Mouse (Mus musculus): Measurements from ENCODE around the gene Pbrm1. TPM values are rescaled to one million over a fixed set of nuclear protein-coding genes. Genes with fewer than 3 reads are reported as not detected.
A peak's percentile ranks its signal among the peaks of the same experiment; 100 is the strongest.

Gene Pbrm1
- 10 to 100 TPM; 38.3 to 45.6 (median 39.8) TPM for total RNA-seq (2022)

- DNase-seq (ENCODE audit: low spot score in 2 of 2), result peak; percentile 95 to 97
Measured at GRCm38 (mm10) chr14:31018860-31019291, at the start of gene Pbrm1, which contains the start of gene Gnl3. Gene Pbrm1 (plus strand): TSS chr14:31019138. Gene Gnl3 (minus strand): TSS chr14:31019152.

- DNase-seq (ENCODE audit: low spot score in 2 of 2), result no peak
Measured at GRCm38 (mm10) chr14:30974204-30974603, 44.7 kb upstream of the Pbrm1 start.

DNA sequence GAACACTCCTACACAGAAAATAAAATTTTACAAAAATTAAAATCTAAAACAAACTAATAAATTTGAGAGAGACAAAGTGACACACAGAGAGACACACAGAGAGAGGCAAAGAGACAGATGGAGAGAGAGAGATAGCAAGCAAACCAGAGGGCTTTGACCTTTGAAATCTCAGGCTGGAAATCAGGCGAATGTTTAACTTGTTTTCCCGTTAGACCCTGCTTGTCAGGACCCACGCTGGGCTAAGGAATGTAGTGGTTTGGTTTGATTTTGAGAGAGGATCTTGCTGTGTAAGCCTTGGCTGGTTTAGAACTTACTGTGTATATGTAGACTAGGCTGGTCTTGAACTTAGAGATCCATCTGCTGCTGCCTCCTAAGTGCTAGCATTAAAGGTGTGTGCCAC, 42.7 kb upstream of the Pbrm1 start:
- no peak for DNase-seq (ENCODE audit: low spot score in 2 of 2)

- DNase-seq (ENCODE audit: low spot score in 2 of 2), result no peak
Measured at GRCm38 (mm10) chr14:30996417-30996816, 22.5 kb upstream of the Pbrm1 start.

DNA sequence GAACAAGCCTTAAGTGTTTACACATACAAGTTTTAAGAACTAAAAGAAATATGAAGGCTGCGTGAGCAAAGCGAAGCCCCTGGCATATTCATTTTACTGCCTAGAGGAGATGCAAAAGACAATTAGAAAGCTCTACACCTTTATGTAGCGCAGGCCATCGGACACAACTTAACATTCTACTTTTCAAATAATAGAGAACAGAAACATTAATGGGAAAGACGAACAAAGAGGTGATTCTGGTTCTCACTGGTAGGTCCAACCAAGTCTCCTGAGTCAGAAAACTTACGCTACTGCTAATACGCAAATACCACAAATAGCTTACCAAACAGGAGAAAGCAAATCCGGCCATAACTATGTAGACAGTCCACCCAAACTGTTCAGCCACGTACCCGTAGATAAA, 18.6 kb upstream of the Pbrm1 start:
- DNase-seq (ENCODE audit: low spot score in 2 of 2), result no peak

- DNase-seq (ENCODE audit: low spot score in 2 of 2), result no peak
Measured at GRCm38 (mm10) chr14:31000816-31001306, 18.1 kb upstream of the Pbrm1 start.

DNA sequence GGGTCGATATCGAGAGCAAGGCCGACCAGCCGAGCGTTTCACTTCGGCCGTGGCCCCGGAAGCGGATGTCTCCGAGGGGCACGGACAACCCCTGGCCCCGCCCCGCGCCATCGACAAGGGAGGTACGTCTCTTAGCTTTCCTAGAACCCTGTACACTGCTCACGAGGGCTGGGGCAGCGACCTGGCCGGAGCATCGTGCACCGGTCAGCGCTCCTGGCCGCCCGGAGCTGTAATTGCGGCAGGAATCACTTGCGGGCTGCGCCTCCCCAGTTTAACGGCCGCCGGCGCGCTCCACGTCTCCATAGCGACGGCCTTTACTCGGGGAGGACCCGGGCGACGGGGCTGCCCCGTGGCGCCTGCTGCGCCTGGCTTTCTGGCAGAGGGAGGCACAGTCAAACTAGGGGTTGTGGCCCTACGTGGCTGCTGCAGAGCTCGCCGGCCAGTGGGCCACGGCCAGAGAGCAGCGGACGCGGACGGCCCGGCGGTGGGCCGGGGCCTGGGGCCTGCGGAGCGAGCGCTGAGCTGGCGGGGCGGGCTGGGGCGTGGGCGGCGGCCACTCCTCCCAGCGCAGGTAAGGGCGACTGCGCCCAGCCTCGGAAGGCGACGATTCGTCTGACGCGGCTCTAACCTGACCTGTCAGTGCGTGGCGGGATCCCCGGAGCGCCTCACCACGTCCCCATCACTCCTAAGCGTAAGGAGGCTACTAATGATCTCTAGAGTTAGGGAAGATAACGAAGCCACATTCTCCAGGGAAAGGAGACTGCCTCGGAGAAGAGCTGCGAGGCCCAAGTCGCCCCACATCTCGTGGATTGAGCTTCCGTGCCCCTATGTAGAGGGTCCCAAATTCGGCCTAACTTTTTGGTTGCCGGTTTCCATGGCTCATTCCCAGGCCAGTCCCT, 17.4 kb upstream of the Pbrm1 start, which contains the start of the genes Glt8d1 and Spcs1:
Gene Glt8d1 (plus strand): TSS at position 94 of the 899 bp plus-strand sequence.
Gene Spcs1 (minus strand): TSS at position 366 of the 899 bp plus-strand sequence.
- peak; percentile 70 to 74 for DNase-seq (ENCODE audit: low spot score in 2 of 2)

DNA sequence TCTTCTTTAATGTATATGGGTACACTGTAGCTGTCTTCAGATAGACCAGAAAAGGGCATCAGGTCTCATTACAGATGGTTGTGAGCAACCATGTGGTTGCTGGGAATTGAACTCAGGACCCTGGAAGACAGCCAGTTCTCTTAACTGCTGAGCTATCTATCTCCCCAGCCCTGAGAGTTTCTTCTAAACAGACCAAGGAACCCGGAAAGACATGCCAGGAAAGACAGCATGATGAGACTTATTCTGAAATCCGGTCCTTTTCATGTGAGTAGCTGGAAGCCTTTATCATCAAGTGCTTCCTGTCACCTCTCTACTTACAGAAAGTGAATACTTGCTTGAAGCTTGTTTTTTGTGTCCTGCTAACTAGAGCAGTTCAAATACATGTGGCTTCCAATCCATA, 14.4 kb upstream of the Pbrm1 start:
- no peak for DNase-seq (ENCODE audit: low spot score in 2 of 2)

DNA sequence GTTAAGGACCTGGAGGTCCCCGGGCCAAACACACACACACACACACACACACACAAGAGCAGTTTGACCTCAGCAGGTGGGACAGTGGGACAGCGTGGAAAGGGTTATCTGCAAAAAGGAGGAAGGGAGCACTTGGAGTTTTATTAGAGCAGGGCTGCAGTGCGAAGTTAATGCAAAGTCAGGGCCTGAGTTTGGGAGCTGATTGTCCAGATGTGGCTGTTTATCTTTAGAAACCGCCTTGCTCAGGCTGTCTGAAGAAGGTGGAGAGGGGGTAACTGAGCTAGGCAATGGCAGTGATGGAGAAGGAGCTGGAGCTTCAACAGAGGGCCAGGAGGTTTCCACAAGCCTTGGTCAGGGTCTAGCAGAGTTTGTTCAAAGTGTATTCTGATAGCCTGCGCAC, 12.2 kb upstream of the Pbrm1 start:
- no peak for DNase-seq (ENCODE audit: low spot score in 2 of 2)

DNA sequence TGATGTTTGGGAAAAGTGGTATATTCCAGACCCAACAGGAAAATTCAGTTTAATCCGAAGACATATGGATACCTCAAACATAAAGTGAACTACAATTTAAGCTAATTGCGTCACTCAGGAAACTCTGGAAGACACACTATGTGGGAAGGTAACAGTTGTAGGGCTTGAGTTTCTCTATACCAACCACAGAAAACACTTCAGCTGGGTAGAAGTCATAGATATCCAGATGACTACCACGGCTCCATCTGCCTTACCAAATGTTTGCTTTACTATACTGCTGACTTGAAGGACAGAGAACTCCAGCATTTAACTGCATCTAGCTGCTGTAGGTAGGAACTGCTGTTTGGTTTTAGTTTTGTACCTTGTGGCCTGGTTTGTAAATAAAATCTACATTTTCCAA, 7.3 kb upstream of the Pbrm1 start:
- DNase-seq (ENCODE audit: low spot score in 2 of 2), result no peak

DNA sequence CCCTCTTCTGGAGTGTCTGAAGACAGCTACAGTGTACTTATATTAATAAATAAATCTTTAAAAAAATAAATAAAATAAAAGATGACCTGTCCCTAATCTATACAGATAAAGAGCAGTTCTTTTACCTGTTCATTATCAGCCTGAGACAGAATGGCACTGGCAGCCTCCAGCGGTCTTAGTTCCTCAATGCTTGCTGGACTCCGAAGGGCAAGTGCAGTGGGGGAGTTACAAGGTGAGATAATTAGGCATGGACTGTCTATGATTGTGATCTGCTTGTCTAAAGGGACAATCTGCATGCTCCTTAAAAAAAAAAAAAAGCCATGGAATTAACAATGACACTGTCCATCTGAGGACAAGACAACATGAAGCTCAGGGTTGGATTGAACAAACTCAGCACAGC, 5.0 kb upstream of the Pbrm1 start:
- no peak for DNase-seq (ENCODE audit: low spot score in 2 of 2)

GRCm38 (mm10) chr14:31016063-31016462, 2.9 kb upstream of the Pbrm1 start:
- no peak for DNase-seq (ENCODE audit: low spot score in 2 of 2)

- DNase-seq (ENCODE audit: low spot score in 2 of 2), result no peak
Measured at GRCm38 (mm10) chr14:31017854-31018253, 1.1 kb upstream of the Pbrm1 start.

DNA sequence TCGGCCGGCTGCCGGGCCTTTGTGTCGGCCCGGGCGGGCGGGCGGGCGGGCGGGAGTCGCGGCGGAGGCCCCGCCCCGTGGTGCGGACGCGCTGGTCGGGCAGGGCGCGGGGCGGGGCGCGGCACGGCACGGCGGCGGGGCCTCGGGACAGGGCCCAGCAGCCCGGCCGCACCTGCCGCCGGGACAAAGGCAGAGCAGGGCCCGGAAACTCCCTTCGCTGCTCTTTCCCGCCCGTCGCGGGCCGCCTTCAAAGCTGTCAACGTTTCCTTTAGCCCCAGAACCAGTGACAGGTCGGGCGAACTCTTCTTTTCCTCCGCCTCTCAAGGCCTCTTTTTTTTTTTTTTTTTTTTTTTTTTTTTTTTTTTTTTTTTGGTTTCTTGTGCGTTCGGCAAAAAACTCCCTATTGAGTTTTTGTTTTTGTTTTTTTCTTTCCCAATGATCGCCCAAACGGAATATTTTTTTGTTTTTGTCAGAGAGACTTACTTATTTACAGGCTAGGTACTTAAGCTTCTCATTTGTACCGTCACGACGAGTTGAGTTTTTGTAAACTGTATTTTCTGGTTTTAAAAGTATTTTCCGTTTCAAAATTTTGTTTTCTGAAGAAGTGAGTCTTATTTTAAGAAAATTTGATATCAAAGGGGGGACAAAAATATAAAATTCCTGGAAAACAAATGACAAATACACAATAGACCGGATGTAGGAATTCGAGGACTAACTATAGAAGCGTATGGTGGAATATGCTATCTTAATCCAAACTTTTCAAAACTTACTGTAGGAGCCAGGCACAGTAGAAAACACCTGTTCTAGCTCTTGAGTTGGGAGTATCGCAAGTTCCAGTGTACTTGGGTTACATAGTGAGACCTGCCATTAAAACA, 630 bp downstream of the Pbrm1 start:
- DNase-seq (ENCODE audit: low spot score in 2 of 2), result peak in 1 of 2 experiments; percentile 72

- no peak for DNase-seq (ENCODE audit: low spot score in 2 of 2)
Measured at GRCm38 (mm10) chr14:31022579-31022978, 3.6 kb downstream of the Pbrm1 start.

DNA sequence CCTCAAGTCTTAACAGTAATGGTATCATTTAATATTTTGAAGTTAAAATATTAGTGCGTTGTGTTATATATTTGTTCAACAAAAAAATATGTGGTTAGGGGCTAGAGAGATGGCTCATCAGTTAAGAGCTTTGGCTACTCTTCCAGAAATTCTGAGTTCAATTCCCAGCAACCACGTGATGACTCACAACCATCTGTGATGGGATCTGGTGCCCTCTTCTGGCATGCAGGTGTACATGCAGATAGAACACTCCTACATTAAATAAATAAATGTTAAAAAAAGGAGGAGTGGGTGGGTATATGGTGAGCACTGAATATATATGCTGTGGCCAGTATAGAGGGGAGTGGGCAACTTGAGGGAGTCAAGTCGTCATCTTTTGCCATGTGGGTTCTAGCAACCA, 6.8 kb downstream of the Pbrm1 start:
- DNase-seq (ENCODE audit: low spot score in 2 of 2), result no peak

GRCm38 (mm10) chr14:31045296-31045695, 26.4 kb downstream of the Pbrm1 start:
- no peak for DNase-seq (ENCODE audit: low spot score in 2 of 2)

DNA sequence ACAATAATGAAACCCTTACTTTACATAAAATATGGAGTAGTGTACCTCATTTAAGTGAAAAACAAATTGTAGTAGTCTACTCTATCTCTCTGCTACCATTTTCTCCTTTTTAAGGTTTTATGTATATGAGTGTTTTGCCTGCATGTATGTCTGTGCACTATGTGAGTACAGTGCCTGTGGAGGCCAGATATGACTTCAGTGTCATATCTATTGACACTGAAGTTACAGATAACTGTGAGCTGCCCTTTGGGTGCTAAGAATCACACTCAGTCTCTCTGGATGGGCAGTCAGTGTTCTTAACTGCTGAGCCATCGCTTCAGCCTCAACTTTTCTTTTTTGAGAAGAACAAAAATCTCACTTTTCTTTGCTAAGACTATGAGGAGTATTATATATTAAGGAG, 26.9 kb downstream of the Pbrm1 start:
- no peak for DNase-seq (ENCODE audit: low spot score in 2 of 2)

GRCm38 (mm10) chr14:31062277-31062676, 43.3 kb downstream of the Pbrm1 start:
- no peak for DNase-seq (ENCODE audit: low spot score in 2 of 2)

DNA sequence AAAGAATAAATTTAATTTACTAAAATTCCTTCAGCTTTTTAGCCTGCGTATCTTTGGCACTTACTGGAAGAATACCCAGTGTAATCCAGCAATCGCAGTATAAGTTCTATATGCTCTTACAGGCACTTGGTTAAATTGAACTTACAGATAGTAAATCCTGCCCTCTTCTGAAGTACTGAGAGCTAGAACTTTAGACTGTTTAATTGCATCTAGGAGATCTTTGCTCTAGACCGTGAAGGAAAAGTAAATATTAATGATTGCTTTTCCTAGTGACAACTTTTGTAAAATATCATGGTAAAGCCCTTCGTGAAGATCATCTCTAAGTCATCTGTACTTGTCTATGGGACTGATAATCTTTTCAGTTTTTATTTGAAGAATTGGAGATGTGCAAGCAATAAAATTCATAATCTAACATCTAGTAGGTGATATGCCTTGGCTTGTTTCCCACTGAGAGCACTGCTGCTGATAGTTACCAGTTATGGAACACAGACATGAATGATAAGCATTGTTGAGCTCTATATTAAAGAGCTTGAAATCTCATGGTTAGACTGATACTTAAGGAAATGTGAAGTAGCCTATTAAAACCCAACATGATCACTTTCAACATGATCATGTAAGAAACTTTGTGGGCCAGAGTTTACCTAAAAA, 50.3 kb downstream of the Pbrm1 start:
- DNase-seq (ENCODE audit: low spot score in 2 of 2), result no peak

DNA sequence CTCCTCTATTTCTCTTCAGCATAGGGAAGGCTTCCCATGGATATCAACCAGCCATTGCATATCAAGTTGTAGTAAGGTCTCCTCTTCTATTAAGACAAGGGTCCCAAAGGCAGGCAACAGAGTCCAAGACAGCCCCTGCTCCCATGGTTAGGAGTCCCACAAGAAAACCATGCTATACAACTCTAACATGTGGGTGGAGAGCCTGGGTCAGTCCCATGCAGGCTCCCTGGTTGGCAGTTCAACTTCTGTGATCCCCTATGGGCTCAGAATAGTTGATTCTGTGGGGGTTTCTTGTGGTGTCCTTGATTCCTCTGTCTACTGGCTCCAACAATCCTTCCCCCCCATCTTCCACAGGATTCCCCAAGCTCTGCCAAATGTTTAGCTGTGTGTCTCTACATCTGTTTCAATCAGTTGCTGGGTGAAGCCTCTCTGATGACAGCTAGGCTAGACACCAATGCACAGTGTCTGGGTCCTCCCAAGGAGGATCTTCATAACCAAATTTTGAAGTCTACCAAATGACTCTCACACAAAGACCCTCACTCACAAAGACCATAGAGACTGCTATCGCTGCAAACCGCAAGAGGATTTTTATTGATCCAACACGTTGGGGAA, 59.8 kb downstream of the Pbrm1 start:
- DNase-seq (ENCODE audit: low spot score in 2 of 2), result no peak
